Mouse (Mus musculus): ENCODE results near the gene Gpr182. TPM values are rescaled to one million over a fixed set of nuclear protein-coding genes. Genes with fewer than 3 reads are reported as not detected.

Gpr182 gene
- polyA plus RNA-seq, 1 experiment from 2014 or later, result 1.6 TPM

DNA sequence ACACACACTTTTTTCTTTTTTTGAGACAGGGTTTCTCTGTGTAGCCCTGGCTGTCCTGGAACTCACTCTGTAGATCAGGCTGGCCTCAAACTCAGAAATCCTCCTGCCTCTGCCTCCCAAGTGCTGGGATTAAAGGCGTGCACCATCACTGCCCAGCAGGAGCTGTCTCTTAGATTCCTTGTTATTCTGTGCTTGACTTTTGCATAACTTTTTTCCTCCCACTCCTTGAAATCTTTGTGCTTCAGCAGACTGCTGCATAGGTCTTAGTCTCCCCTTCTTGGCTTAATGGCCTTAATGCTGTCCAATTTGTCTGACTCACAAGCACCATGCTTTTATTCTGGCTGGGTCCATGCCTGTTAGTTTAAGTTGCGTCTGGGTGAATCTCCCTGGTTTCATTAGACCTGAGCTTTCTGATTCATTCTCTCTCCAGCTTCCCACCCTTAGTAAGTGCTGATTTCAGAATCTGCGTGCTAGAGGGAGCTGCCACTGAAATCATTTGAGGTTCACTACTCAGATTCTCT lies 42.6 kb downstream of the Gpr182 start:
- Histone ChIP-seq H3K9ac (no peak overlapping the region), H3K4me1 (0 out of 2 replicates have a peak, but pooled peaks cover 3% of the 10 kb centered on the region), H3K4me2 (no peak overlapping the region), H3K27me3 (no peaks in the 10 kb centered on the region), H3K9me3 (no peaks in the 10 kb centered on the region), H3K4me3 (no peak overlapping the region), H3K27ac (no peak overlapping the region), H3K36me3 (no peaks in the 10 kb centered on the region)
- no peak for ATAC-seq (ENCODE audit: insufficient number of reproducible peaks, low FRiP score, low TSS enrichment, low read depth)
- WGBS, result 78% methylated on average over 3 of the region's 3 CpGs

DNA sequence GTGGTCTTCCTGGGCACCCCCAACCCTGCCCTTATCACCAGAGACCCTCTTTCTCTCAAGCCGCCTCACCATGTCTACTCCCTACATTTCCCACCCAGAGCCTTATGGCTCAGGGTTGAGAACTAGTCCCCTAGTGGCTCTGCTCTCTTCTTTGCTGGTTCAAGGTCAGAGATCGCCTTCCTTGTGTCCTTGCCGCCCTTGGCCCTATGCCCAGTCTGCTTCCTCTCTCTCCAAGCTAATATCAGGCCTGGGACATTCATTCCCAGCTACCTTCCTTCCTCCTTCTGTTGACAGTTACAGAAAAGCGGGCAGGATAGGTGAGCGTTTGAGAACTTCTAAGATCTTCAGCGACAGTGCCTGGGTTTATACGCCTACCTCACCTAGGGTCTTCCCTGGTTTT lies 43.8 kb downstream of the Gpr182 start:
- no peak overlapping the region for H3K9ac ChIP-seq
- no peaks in the 10 kb centered on the region for H3K9me3 ChIP-seq
- H3K4me3 ChIP-seq, result no peak overlapping the region
- 0 out of 2 replicates have a peak, but pooled peaks cover 3% of the 10 kb centered on the region for H3K4me1 ChIP-seq
- no peak overlapping the region for H3K27ac ChIP-seq
- H3K27me3 ChIP-seq, result no peaks in the 10 kb centered on the region
- WGBS, result 86% methylated on average over 7 of the region's 7 CpGs
- H3K4me2 ChIP-seq, result no peak overlapping the region
- no peak for ATAC-seq (ENCODE audit: insufficient number of reproducible peaks, low FRiP score, low TSS enrichment, low read depth)
- no peaks in the 10 kb centered on the region for H3K36me3 ChIP-seq

GRCm38 (mm10) chr10:127705783-127706182 lies 45.7 kb downstream of the Gpr182 start:
- Histone ChIP-seq H3K27me3 (no peaks in the 10 kb centered on the region), H3K36me3 (no peaks in the 10 kb centered on the region), H3K9me3 (no peaks in the 10 kb centered on the region), H3K4me3 (no peak overlapping the region), H3K27ac (no peak overlapping the region), H3K9ac (no peak overlapping the region), H3K4me1 (no peaks in the 10 kb centered on the region), H3K4me2 (no peak overlapping the region)
- 94% methylated on average over 4 of the region's 4 CpGs for WGBS
- no peak for ATAC-seq (ENCODE audit: insufficient number of reproducible peaks, low FRiP score, low TSS enrichment, low read depth)

GRCm38 (mm10) chr10:127704766-127705220 lies 46.7 kb downstream of the Gpr182 start, which contains the start of gene Myo1a:
Gene Myo1a (plus strand): TSS chr10:127705170.
- Histone ChIP-seq H3K4me3 (no peak within 1 kb of the TSS), H3K9ac (no peak within 1 kb of the TSS), H3K27me3 (no peaks in the 10 kb centered on the region), H3K36me3 (peaks cover 5% of the 10 kb centered on the region; the same call in 1 of the 2 replicates), H3K27ac (no peak within 1 kb of the TSS), H3K4me1 (no peaks in the 10 kb centered on the region), H3K9me3 (no peaks in the 10 kb centered on the region), H3K4me2 (no peak within 1 kb of the TSS)
- 64% methylated on average over 2 of the region's 2 CpGs for WGBS
- ATAC-seq (ENCODE audit: insufficient number of reproducible peaks, low FRiP score, low TSS enrichment, low read depth), result no peak

DNA sequence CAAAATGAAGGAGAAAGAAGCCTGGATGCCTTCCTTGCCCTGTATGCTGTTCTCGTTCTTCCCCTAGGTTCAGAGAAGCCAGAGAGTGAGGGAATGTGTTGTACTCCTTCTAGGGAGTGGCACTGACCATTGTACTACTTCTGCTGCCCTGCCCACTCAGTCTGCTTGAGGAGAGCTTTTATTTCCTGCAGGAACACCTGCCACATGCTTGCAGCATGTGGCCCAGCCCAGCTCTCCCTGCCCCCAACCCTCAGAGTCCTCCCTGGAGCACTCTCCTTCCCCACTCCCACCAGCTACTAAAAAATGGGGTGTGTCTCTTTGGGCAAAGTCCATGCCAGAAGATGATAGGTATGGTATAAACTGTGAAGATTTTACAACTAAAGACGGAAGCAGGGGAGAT lies 47.2 kb downstream of the Gpr182 start:
- Histone ChIP-seq H3K9me3 (no peaks in the 10 kb centered on the region), H3K9ac (no peak overlapping the region), H3K27ac (no peak overlapping the region), H3K27me3 (no peaks in the 10 kb centered on the region), H3K4me3 (no peak overlapping the region), H3K36me3 (peaks cover 8% of the 10 kb centered on the region; the same call in 1 of the 2 replicates), H3K4me2 (no peak overlapping the region), H3K4me1 (no peaks in the 10 kb centered on the region)
- WGBS, result 51% methylated on average over 2 of the region's 2 CpGs
- ATAC-seq (ENCODE audit: insufficient number of reproducible peaks, low FRiP score, low TSS enrichment, low read depth), result no peak

- 35% methylated on average over 4 of the region's 4 CpGs for WGBS
- Histone ChIP-seq H3K27ac (no peak overlapping the region), H3K4me1 (no peaks in the 10 kb centered on the region), H3K4me2 (no peak overlapping the region), H3K9me3 (no peaks in the 10 kb centered on the region), H3K27me3 (no peaks in the 10 kb centered on the region), H3K4me3 (no peak overlapping the region), H3K36me3 (peaks cover 12% of the 10 kb centered on the region; the same call in 1 of the 2 replicates), H3K9ac (no peak overlapping the region)
- no peak for ATAC-seq (ENCODE audit: insufficient number of reproducible peaks, low FRiP score, low TSS enrichment, low read depth)
Observed at GRCm38 (mm10) chr10:127703299-127703698, 48.2 kb downstream of the Gpr182 start.

DNA sequence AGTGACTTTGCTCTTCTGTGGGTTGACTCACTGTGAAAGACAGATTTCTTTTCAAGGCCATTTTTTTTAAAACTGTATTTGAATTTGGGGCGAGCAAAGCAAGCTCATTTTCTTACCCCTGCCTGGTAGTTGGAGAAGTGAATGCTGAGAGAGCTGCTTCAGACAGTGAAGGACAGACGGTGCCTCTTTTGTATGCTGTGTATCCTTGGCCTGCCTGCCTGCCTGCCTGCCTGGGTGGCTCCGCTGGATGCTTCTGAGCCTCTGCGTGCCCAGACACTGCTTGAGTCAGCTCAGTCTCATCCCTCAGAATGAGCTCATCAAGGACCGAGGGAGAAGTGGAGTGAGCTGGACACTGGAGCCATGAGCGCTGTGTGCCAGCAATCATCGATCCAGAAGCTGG lies 52.6 kb downstream of the Gpr182 start:
- no peak overlapping the region for H3K27ac ChIP-seq
- H3K4me3 ChIP-seq, result no peak overlapping the region
- no peak overlapping the region for H3K9ac ChIP-seq
- H3K9me3 ChIP-seq, result no peaks in the 10 kb centered on the region
- no peak overlapping the region for H3K4me2 ChIP-seq
- no peaks in the 10 kb centered on the region for H3K4me1 ChIP-seq
- no peak for ATAC-seq (ENCODE audit: insufficient number of reproducible peaks, low FRiP score, low TSS enrichment, low read depth)
- H3K27me3 ChIP-seq, result no peaks in the 10 kb centered on the region
- WGBS, result 92% methylated on average over 7 of the region's 7 CpGs
- H3K36me3 ChIP-seq, result peaks cover 48% of the 10 kb centered on the region

Other genes with a start within 250 kb of the Gpr182 start
- 328 and 370 TPM in 2 replicates for gene Ndufa4l2, start 236.8 kb downstream of the Gpr182 start, polyA plus RNA-seq (2015; fragmentation: Nextera tagmentation; extraction: Ambion mirVana)
- 112 and 122 TPM in 2 replicates for gene Shmt2, start 229.3 kb downstream of the Gpr182 start, polyA plus RNA-seq (2015; fragmentation: Nextera tagmentation; extraction: Ambion mirVana)
- 21.7 and 25.1 TPM in 2 replicates for gene Nxph4, start 217.2 kb downstream of the Gpr182 start, polyA plus RNA-seq (2015; fragmentation: Nextera tagmentation; extraction: Ambion mirVana)
- 146 and 148 TPM in 2 replicates for gene Lrp1, start 130.6 kb downstream of the Gpr182 start, polyA plus RNA-seq (2015; fragmentation: Nextera tagmentation; extraction: Ambion mirVana)
- gene Stat6, start 108.7 kb downstream of the Gpr182 start, polyA plus RNA-seq (2015; fragmentation: Nextera tagmentation; extraction: Ambion mirVana), result 36.7 and 38.9 TPM in 2 replicates
- gene Nemp1, start 84.8 kb downstream of the Gpr182 start, polyA plus RNA-seq (2015; fragmentation: Nextera tagmentation; extraction: Ambion mirVana), result 8.3 and 8.5 TPM in 2 replicates
- gene Nab2, start 83.2 kb downstream of the Gpr182 start, polyA plus RNA-seq (2015; fragmentation: Nextera tagmentation; extraction: Ambion mirVana), result 23.7 and 24.4 TPM in 2 replicates
- gene Myo1a, start 46.6 kb downstream of the Gpr182 start, polyA plus RNA-seq (2015; fragmentation: Nextera tagmentation; extraction: Ambion mirVana), result 0.24 and 0.37 TPM in 2 replicates
- 0.31 and 0.53 TPM in 2 replicates for gene Tac2, start 27.3 kb downstream of the Gpr182 start, polyA plus RNA-seq (2015; fragmentation: Nextera tagmentation; extraction: Ambion mirVana)
- gene Zbtb39, start 12.2 kb downstream of the Gpr182 start, polyA plus RNA-seq (2015; fragmentation: Nextera tagmentation; extraction: Ambion mirVana), result 2.4 and 2.8 TPM in 2 replicates
- gene Rdh1, start 8.0 kb upstream of the Gpr182 start, polyA plus RNA-seq (2015; fragmentation: Nextera tagmentation; extraction: Ambion mirVana), result 0.64 and 0.71 TPM in 2 replicates
- 2.6 and 3.8 TPM in 2 replicates for gene Rdh16f1, start 8.1 kb upstream of the Gpr182 start, polyA plus RNA-seq (2015; fragmentation: Nextera tagmentation; extraction: Ambion mirVana)
- not detected in 2 replicates for gene Rdh9, start 24.7 kb upstream of the Gpr182 start, polyA plus RNA-seq (2015; fragmentation: Nextera tagmentation; extraction: Ambion mirVana)
- 0.04 TPM in 1 of 2 replicates, not detected in the other for gene Rdh16, start 49.4 kb upstream of the Gpr182 start, polyA plus RNA-seq (2015; fragmentation: Nextera tagmentation; extraction: Ambion mirVana)
- gene Rdh19, start 98.2 kb upstream of the Gpr182 start, polyA plus RNA-seq (2015; fragmentation: Nextera tagmentation; extraction: Ambion mirVana), result not detected in 2 replicates
- not detected in 2 replicates for gene Rdh16f2, start 114.7 kb upstream of the Gpr182 start, polyA plus RNA-seq (2015; fragmentation: Nextera tagmentation; extraction: Ambion mirVana)
- not detected in 2 replicates for gene Rdh7, start 137.1 kb upstream of the Gpr182 start, polyA plus RNA-seq (2015; fragmentation: Nextera tagmentation; extraction: Ambion mirVana)
- 16.4 and 16.8 TPM in 2 replicates for gene Sdr9c7, start 146.8 kb upstream of the Gpr182 start, polyA plus RNA-seq (2015; fragmentation: Nextera tagmentation; extraction: Ambion mirVana)